Mouse (Mus musculus): ENCODE measurements around the gene Pigh.

The Pigh gene

DNA sequence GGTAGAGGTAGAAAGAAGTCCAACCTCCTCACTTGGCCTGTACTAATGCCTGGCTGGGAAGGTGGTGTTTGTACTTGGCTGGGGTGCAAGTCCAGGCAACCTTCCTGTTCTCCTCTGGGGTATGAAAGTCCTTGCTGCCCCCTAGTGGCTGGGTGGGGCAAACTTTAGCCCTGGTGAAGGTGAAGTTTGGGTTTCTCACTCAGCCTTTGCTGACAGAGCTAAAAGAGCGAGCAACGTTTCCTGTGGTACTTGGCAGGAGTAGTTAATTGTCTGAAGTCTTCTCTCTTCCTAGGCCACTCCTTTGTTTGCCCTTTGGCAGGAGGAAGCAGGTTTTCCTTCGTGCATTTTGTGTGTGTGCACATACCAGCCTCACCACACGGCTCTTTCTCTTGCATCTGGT lies 3.1 kb upstream of the Pigh start:
- DNase-seq (ENCODE audit: low read depth, low spot score), result peak; percentile 84
- no peaks in the 10 kb centered on the region for H3K36me3 ChIP-seq (ENCODE audit: control insufficient read depth, insufficient read depth, low read length, poor library complexity, severe bottlenecking)

DNA sequence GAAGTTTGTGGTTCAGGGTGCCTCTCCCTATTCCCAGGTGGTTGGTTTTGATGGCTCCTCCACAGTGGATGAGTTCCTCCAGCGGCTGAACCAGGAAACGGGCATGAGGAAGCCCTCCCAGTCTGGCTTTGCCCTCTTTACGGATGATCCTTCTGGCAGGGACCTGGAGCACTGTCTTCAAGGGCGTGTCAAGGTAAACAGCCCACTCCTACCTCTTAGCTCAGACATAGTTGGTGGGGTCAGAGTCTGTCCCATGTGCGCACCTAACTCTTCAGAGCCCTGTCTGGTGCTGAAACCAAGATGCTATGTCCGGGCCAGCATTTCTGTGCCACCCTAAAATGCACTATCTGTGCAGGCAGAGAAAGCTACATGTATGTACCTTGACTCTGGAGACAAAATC lies 16.1 kb downstream of the Pigh start:
- Histone ChIP-seq H3K36me3 (ENCODE audit: control insufficient read depth, insufficient read depth, low read length, poor library complexity, severe bottlenecking) (no peaks in the 10 kb centered on the region; the same call in none of the 2 replicates), H3K27me3 (ENCODE audit: control insufficient read depth, insufficient read depth, low read length, poor library complexity, severe bottlenecking) (no peaks in the 10 kb centered on the region)
- DNase-seq (ENCODE audit: low read depth, low spot score), result no peak

More for the DNA sequence above, 3.1 kb upstream of the Pigh start:
- no peaks in the 10 kb centered on the region for H3K27me3 ChIP-seq (ENCODE audit: control insufficient read depth, insufficient read depth, low read length, poor library complexity, severe bottlenecking)

DNA sequence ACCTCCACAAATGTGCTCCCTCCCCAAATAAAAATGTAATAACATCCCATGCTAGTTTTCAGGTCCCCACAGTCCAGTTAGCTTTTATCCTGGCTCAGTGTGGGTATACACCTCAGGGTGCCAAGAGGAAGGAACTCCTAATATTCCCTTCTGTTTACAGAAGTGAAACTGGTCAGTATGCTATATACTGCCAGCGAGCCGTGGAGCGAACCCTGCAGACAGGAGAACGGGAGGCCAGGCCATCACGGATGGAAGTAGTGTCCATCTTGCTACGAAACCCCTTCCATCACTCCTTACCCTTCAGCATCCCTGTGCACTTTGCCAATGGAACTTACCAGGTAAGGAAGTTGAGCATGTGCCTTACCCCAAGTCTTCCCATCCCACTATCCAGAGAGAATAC lies 16.9 kb downstream of the Pigh start:
- DNase-seq (ENCODE audit: low read depth, low spot score), result no peak
- no peaks in the 10 kb centered on the region; the same call in none of the 2 replicates for H3K36me3 ChIP-seq (ENCODE audit: control insufficient read depth, insufficient read depth, low read length, poor library complexity, severe bottlenecking)
- H3K27me3 ChIP-seq (ENCODE audit: control insufficient read depth, insufficient read depth, low read length, poor library complexity, severe bottlenecking), result no peaks in the 10 kb centered on the region

DNA sequence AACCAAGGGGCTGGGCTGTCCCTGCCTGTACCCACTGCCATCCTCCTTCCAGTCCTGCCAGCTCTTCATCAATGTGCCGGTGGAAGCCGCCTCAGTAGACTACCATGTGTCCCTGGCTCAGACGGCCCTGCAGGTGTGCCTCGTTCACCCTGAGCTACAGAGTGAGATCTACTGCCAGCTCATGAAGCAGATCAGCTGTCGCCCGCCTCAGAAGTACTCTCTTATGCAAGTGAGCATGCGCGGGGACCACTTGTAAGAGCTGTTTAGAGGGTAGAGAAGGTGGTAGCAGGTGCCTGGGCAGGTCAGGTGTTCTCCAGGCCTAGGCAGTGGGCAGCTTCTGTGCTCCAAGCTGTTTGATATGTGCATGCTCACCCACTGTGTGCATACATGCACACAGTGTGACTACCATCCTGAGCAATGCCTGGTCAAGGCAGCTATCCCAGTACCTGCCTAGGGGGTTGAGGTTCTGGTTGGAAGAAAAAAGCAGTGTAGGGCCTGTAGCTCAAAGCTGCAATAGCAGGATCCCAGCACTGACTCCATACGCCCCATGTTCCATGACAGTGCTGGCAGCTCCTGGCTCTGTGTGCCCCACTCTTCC lies 18.6 kb downstream of the Pigh start:
- Histone ChIP-seq H3K27me3 (ENCODE audit: control insufficient read depth, insufficient read depth, low read length, poor library complexity, severe bottlenecking) (no peaks in the 10 kb centered on the region), H3K36me3 (ENCODE audit: control insufficient read depth, insufficient read depth, low read length, poor library complexity, severe bottlenecking) (no peaks in the 10 kb centered on the region; the same call in none of the 2 replicates)
- no peak for DNase-seq (ENCODE audit: low read depth, low spot score)

DNA sequence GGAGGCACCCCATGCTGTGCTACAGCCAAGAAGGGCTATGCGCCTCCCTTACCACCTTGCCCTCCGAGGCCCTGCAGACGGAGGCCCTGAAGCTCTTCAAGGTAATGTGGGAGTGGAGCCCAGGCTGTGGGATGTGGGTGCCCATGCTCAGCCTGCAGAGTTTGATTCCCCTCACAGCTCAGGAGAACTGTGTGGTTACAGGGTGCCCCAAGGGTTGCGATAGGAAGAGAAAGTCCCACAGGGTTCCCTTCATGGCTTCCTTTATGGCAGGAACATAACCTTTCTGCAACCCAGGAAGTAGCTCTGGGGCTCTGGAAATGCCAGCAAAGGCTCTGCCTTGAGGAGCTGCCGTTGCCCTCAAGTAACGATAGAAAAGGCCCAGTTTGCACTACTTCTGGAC lies 19.5 kb downstream of the Pigh start:
- DNase-seq (ENCODE audit: low read depth, low spot score), result no peak
- no peaks in the 10 kb centered on the region for H3K27me3 ChIP-seq (ENCODE audit: control insufficient read depth, insufficient read depth, low read length, poor library complexity, severe bottlenecking)
- H3K36me3 ChIP-seq (ENCODE audit: control insufficient read depth, insufficient read depth, low read length, poor library complexity, severe bottlenecking), result no peaks in the 10 kb centered on the region; the same call in none of the 2 replicates

DNA sequence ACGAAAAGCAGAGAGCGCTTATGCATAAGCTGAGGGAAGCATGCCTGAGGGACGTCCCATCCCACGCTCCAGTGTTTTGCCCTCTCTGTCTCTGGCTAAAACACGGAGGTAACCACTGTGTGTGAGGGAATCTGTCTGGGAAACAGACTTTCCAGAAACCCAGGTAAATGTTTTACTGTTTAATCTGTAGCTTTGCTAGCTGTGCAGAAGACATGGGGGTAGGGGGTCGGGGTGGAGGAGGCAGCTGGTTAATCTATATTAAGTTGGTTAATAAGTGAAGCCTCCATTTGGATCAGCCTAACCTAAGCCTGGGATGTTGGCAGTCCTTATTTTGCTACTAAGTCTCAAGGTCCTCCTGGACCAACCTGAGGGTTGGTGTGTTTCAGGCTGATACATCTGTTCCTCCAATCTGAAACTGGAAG lies 20.3 kb downstream of the Pigh start:
- no peak for DNase-seq (ENCODE audit: low read depth, low spot score)
- H3K27me3 ChIP-seq (ENCODE audit: control insufficient read depth, insufficient read depth, low read length, poor library complexity, severe bottlenecking), result no peaks in the 10 kb centered on the region
- no peaks in the 10 kb centered on the region; the same call in none of the 2 replicates for H3K36me3 ChIP-seq (ENCODE audit: control insufficient read depth, insufficient read depth, low read length, poor library complexity, severe bottlenecking)

DNA sequence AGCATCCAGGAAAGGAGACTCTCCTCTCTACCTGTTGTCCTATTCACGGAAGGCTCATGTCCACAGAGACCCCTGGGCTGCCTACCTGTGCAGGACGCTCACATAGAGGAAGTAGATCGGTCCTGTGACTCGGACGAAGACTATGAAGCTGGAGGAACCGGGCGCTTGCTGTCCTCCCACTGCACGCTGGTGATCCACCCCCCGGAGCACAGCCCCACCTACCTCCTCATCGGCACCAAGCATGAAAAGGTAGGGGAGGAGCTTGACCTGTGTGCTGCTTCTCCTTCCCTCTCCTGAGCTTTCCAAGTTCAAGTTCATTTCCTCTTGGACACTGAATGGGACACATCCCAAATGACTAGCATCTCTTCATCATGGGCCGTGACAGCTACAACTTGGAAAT lies 21.1 kb downstream of the Pigh start:
- Histone ChIP-seq H3K27me3 (ENCODE audit: control insufficient read depth, insufficient read depth, low read length, poor library complexity, severe bottlenecking) (no peaks in the 10 kb centered on the region), H3K36me3 (ENCODE audit: control insufficient read depth, insufficient read depth, low read length, poor library complexity, severe bottlenecking) (no peaks in the 10 kb centered on the region; the same call in 1 of the 2 replicates)
- DNase-seq (ENCODE audit: low read depth, low spot score), result no peak

DNA sequence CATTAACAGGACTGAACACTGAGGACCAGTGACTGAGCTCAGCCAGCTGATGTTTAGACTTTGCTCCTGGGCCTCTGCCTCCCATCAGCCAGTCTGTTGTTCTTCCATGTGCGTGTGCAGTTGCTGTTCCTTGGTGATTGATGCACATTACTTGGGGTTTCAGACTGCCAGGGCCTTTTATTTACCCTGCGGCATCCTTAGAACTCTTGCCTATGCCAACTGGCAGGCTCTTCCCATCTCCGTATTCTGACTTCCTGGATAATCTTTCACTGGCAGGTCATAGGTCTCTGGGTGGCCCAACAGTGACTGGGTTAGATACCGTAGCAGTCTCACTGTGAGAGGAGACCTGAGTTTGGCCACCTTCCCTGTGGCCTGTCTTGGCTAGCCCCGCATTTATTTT lies 21.9 kb downstream of the Pigh start:
- Histone ChIP-seq H3K27me3 (ENCODE audit: control insufficient read depth, insufficient read depth, low read length, poor library complexity, severe bottlenecking) (no peaks in the 10 kb centered on the region), H3K36me3 (ENCODE audit: control insufficient read depth, insufficient read depth, low read length, poor library complexity, severe bottlenecking) (no peaks in the 10 kb centered on the region)
- DNase-seq (ENCODE audit: low read depth, low spot score), result no peak

DNA sequence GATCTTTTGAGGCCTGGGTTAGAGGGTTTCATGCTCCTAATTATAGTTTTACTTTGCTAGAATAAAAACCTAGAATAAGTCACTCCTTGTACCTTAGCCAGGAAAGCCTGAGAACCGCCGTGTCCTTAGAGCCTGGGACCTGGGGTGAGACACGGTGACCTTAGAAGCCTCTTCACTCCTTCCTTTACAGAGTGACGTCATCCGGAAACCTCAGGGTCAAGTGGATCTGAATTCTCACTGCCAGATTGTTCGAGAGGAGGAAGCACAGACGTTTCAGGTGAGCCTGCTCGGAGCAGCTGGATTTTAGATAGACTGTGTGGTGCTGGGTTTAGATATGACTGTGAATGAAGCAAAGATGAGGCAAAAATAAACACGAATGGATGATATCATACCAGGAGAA lies 23.0 kb downstream of the Pigh start:
- H3K27me3 ChIP-seq (ENCODE audit: control insufficient read depth, insufficient read depth, low read length, poor library complexity, severe bottlenecking), result no peaks in the 10 kb centered on the region
- DNase-seq (ENCODE audit: low read depth, low spot score), result no peak
- H3K36me3 ChIP-seq (ENCODE audit: control insufficient read depth, insufficient read depth, low read length, poor library complexity, severe bottlenecking), result no peaks in the 10 kb centered on the region

DNA sequence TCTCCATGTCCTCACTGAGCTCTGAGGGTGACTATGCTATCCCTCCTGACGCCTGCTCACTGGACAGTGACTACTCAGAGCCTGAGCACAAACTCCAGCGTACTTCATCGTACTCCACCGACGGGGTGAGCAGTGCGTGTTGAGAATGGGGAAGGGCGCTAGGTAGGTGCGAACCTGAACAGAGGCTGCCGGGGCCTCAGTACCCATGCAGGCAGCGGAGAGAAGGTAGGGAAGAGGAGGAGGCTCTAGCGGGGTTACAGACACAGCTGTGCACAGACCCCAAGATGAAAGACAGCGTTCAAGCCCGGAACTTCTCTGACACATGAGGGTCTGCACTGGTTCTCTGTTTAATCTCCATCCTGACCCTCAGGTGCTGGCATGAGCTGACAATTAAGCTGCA lies 25.0 kb downstream of the Pigh start:
- DNase-seq (ENCODE audit: low read depth, low spot score), result no peak
- H3K36me3 ChIP-seq (ENCODE audit: control insufficient read depth, insufficient read depth, low read length, poor library complexity, severe bottlenecking), result no peaks in the 10 kb centered on the region
- H3K27me3 ChIP-seq (ENCODE audit: control insufficient read depth, insufficient read depth, low read length, poor library complexity, severe bottlenecking), result no peaks in the 10 kb centered on the region

DNA sequence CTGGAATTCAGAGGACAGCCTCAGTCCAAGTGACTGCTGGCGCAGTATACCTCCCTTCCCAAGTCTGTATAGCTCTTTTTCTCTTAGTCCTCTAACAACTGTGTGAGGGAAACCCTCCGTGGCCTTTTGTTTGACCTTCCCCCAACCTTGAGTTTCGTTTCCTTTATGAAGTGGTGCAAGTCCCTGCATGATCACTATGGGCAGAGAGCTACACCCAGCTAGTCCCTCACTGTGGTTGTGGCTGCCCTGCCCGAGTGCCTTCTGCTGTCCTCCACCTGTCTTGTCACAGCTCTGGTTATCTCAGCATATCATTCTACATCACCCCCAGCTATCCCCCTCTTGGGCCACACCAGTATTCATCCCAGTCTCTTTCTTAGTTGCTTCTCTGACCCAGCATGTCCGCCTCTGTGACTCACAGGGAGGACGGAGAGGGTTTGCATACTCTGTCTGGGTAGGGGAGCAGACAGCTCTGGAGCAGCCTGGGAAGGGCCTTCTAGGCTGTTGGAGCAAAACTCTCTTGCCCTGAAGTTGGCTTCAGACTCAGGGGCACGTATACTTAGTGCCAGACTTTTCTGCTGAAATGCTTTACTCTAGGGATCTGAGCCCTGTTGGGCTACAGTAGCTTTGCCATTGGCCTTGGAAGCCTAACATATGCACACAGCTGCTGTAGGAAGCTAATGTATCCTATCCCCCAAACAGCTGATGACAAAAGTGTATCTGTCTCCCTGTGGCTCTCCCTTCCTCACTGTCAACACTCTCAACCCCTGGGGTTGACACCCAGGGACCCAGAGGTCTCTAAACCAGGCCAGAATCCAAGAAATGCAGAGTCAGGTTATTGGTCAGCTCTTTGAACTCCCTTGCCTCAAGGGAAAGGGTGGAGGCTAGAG lies 28.4 kb downstream of the Pigh start:
- peak; percentile 56 for DNase-seq (ENCODE audit: low read depth, low spot score)
- Histone ChIP-seq H3K27me3 (ENCODE audit: control insufficient read depth, insufficient read depth, low read length, poor library complexity, severe bottlenecking) (no peaks in the 10 kb centered on the region), H3K36me3 (ENCODE audit: control insufficient read depth, insufficient read depth, low read length, poor library complexity, severe bottlenecking) (no peaks in the 10 kb centered on the region)

DNA sequence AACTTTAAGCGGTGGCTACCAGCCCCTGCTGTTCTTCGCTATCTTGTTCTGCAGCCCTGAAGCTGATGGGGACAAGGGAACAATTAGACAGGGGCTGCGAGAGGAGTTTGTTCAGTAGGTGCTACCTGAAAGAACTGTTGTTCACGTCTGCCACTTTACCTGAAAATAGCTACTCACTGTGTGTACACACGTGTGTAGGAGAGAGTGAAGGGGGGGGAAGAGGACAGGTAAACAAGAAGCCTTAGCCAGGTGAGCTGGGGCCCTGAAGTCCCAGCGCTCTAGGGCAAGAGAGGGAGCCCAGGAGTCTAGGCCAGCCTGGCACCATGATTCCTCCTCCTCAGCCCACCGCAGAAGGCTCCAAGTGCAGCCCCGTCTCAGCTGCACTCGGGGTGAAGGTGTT lies 29.3 kb downstream of the Pigh start:
- Histone ChIP-seq H3K27me3 (ENCODE audit: control insufficient read depth, insufficient read depth, low read length, poor library complexity, severe bottlenecking) (no peaks in the 10 kb centered on the region), H3K36me3 (ENCODE audit: control insufficient read depth, insufficient read depth, low read length, poor library complexity, severe bottlenecking) (no peaks in the 10 kb centered on the region)
- no peak for DNase-seq (ENCODE audit: low read depth, low spot score)

DNA sequence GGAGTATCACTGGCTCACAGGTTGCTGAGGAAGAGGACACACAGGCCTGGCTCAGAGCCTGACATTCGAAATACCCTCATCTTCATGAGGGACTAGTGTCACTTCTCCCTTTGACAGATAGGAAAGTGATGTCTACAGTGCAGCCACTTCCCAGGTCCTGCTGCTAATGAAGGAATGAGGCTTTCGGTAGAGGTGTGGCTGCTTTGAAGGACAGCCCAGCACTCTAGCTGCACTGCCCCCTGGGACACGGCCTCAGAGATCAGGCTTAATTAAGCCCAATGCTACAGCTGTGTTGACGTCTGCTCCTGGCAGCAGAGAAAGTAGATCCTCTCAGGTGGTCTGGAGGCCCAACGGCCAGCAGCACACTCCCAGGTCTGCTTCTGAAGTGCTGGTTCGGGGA lies 29.9 kb downstream of the Pigh start:
- no peak for DNase-seq (ENCODE audit: low read depth, low spot score)
- H3K27me3 ChIP-seq (ENCODE audit: control insufficient read depth, insufficient read depth, low read length, poor library complexity, severe bottlenecking), result no peaks in the 10 kb centered on the region
- H3K36me3 ChIP-seq (ENCODE audit: control insufficient read depth, insufficient read depth, low read length, poor library complexity, severe bottlenecking), result no peaks in the 10 kb centered on the region

DNA sequence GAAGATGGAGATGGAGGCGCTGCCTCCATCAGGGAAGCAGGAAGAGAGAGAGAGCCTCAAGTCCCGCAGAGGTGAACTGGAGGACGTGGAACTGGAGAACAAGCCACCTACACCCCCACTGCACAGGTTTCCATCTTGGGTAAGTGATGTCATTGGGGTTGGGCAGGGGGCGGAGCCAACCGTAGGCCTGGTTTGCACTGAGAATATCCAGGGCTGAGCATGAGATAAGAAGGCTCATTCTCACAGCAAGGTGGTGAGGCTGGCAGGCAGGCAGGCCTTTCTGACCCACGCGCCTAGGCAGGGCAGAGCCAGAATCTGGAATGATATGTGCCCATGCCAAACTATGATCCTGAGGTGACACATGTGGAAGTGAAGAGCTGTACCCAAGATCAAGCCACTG lies 34.2 kb downstream of the Pigh start:
- H3K27me3 ChIP-seq (ENCODE audit: control insufficient read depth, insufficient read depth, low read length, poor library complexity, severe bottlenecking), result no peaks in the 10 kb centered on the region
- DNase-seq (ENCODE audit: low read depth, low spot score), result no peak

DNA sequence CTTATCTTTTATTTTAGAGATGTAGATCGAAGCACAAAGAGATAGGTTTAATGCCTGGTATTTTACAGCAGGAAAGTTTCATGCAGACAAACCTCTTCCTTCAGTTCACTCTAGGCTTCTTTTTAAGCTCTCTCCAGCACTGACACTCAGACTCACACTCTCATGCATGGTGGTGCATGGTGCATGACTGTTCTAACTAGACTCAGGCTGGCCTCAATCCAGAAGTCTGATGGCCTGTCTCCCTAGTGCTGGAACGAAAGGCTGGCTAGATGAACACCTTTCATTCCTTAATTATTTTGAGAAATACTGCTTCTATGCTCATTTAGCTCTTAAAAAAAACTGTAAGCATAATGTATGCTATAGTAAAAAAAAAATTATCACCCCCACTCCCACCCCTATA lies 37.4 kb downstream of the Pigh start:
- no peak for DNase-seq (ENCODE audit: low read depth, low spot score)
- no peaks in the 10 kb centered on the region for H3K36me3 ChIP-seq (ENCODE audit: control insufficient read depth, insufficient read depth, low read length, poor library complexity, severe bottlenecking)
- no peaks in the 10 kb centered on the region for H3K27me3 ChIP-seq (ENCODE audit: control insufficient read depth, insufficient read depth, low read length, poor library complexity, severe bottlenecking)

More for the DNA sequence above, 34.2 kb downstream of the Pigh start:
- no peaks in the 10 kb centered on the region for H3K36me3 ChIP-seq (ENCODE audit: control insufficient read depth, insufficient read depth, low read length, poor library complexity, severe bottlenecking)
